8 mouse cellular contexts compared by ENCODE assay signal in the genomic region with DNA sequence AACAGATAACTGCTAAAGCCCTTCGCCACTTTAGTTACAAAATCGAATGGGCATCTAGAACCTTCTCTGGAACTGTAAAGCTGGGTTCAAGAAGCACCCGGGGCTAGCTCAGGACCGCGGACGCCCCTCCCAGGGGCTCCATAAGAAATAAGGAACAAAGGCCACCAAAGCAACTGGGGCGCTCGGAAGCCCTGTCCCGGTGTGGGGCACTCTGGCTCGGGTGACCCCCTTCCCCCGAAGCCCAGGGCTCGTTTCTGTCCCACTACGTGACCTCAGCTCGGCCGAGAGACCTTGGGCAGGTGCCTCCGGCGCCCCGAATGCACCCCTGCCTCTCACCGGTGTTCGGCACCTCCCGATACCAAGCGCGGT. TPM values are rescaled to one million over a fixed set of nuclear protein-coding genes. Genes with fewer than 3 reads are reported as not detected.
DNase-seq lines count a peak whose midpoint lies in the region; ATAC-seq and TF ChIP-seq lines count a peak whose summit lies in the region.

No protein-coding gene starts in this region.

- TF ChIP-seq EP300 in MEL (IDR thresholded peaks at IDR 0.05; ENCODE audit: low read depth in 1 of 2, low read length in 2 of 2), result no peak

- H3K79me2 ChIP-seq in MEL (ENCODE audit: control insufficient read depth, insufficient read depth, low read length, poor library complexity), result peaks cover 25% of the 10 kb centered on the region

- no peak for DNase-seq in heart, adult 9 months (ENCODE audit: low spot score in 2 of 2)
- no peak for DNase-seq in MEL (ENCODE audit: low read depth, low spot score)
- no peak for DNase-seq in hindbrain, embryonic 10.5 days (ENCODE audit: low spot score)
- DNase-seq in midbrain, embryonic 10.5 days (ENCODE audit: low spot score), result no peak
- no peak for DNase-seq in thymus, postnatal 25 days
- DNase-seq in gastrocnemius, postnatal 10 days, result no peak
- DNase-seq in kidney, postnatal 4 days, result no peak

- H3K27me3 ChIP-seq in heart, embryonic 13.5 days (replicated peaks), result no peaks in the 10 kb centered on the region
- H3K27me3 ChIP-seq in MEL (ENCODE audit: control insufficient read depth in 1 of 2, insufficient read depth in 2 of 2, low read length in 2 of 2), result no peaks in the 10 kb centered on the region
- H3K27me3 ChIP-seq in hindbrain, embryonic 10.5 days (ENCODE audit: insufficient read depth, poor library complexity, severe bottlenecking), result no peaks in the 10 kb centered on the region
- no peaks in the 10 kb centered on the region for H3K27me3 ChIP-seq in midbrain, embryonic 10.5 days (ENCODE audit: low read depth, poor library complexity, severe bottlenecking)

- peak overlapping the region; percentile 99 for H3K9ac ChIP-seq in heart, embryonic 13.5 days
- H3K9ac ChIP-seq in MEL (ENCODE audit: control insufficient read depth, low read depth, low read length, poor library complexity, severe bottlenecking), result peak overlapping the region; percentile 88

- no peaks in the 10 kb centered on the region for H3K9me3 ChIP-seq in heart, embryonic 13.5 days
- H3K9me3 ChIP-seq in MEL (replicated peaks; ENCODE audit: insufficient read depth, low read length), result no peaks in the 10 kb centered on the region
- no peaks in the 10 kb centered on the region for H3K9me3 ChIP-seq in hindbrain, embryonic 10.5 days
- no peaks in the 10 kb centered on the region for H3K9me3 ChIP-seq in midbrain, embryonic 10.5 days (replicated peaks)

- TF ChIP-seq RAD21 in MEL (IDR thresholded peaks at IDR 0.05; ENCODE audit: low read depth, low read length), result no peak

- ATAC-seq in heart, embryonic 13.5 days (ENCODE audit: extremely low read depth, insufficient number of reproducible peaks, low FRiP score, low TSS enrichment), result peak; percentile 19

- no peak for TF ChIP-seq POLR2A in MEL (IDR thresholded peaks at IDR 0.05; ENCODE audit: control insufficient read depth in 1 of 2, insufficient read depth in 1 of 2, low read depth in 1 of 2, low read length in 2 of 2, poor library complexity in 1 of 2)

- peak overlapping the region; percentile 94 for H3K27ac ChIP-seq in heart, embryonic 13.5 days (replicated peaks)
- peak overlapping the region; percentile 57 for H3K27ac ChIP-seq in MEL (ENCODE audit: control insufficient read depth, low read depth, low read length)
- peak overlapping the region; percentile 96 for H3K27ac ChIP-seq in hindbrain, embryonic 10.5 days
- H3K27ac ChIP-seq in midbrain, embryonic 10.5 days (replicated peaks), result peak overlapping the region; percentile 97

- peaks cover 27% of the 10 kb centered on the region for H3K36me3 ChIP-seq in heart, embryonic 13.5 days
- H3K36me3 ChIP-seq in MEL (ENCODE audit: control insufficient read depth in 1 of 2, insufficient read depth in 2 of 2, low read length in 2 of 2), result peaks cover 0 to 23% of the 10 kb centered on the region in 2 experiments; a peak in 2 of 4 replicates
- H3K36me3 ChIP-seq in hindbrain, embryonic 10.5 days, result peaks cover 30% of the 10 kb centered on the region
- peaks cover 25% of the 10 kb centered on the region for H3K36me3 ChIP-seq in midbrain, embryonic 10.5 days

- peak overlapping the region; percentile 90 for H3K4me2 ChIP-seq in heart, embryonic 13.5 days

- WGBS in heart, embryonic 13.5 days, result 1% methylated on average over 23 of the region's 23 CpGs
- WGBS in hindbrain, embryonic 10.5 days, result under 1% methylated on average over 23 of the region's 23 CpGs
- WGBS in midbrain, embryonic 10.5 days, result under 1% methylated on average over 23 of the region's 23 CpGs

- H3K4me1 ChIP-seq in heart, embryonic 13.5 days, result peaks cover 41% of the 10 kb centered on the region
- H3K4me1 ChIP-seq in MEL (ENCODE audit: control insufficient read depth in 1 of 2, insufficient read depth in 2 of 2, low read length in 2 of 2), result peaks cover 9 to 25% of the 10 kb centered on the region in 2 experiments
- peaks cover 31% of the 10 kb centered on the region for H3K4me1 ChIP-seq in hindbrain, embryonic 10.5 days (replicated peaks)
- H3K4me1 ChIP-seq in midbrain, embryonic 10.5 days, result peaks cover 27% of the 10 kb centered on the region

- no peak for TF ChIP-seq CTCF in MEL (IDR thresholded peaks at IDR 0.05 in 2 of 3, conservative IDR thresholded peaks at IDR 0.05 in 1 of 3; ENCODE audit: control insufficient read depth in 1 of 3, insufficient read depth in 1 of 3, low read depth in 2 of 3, low read length in 3 of 3, poor library complexity in 1 of 3, severe bottlenecking in 1 of 3)

- H3K4me3 ChIP-seq in heart, embryonic 13.5 days, result peak overlapping the region; percentile 92
- H3K4me3 ChIP-seq in MEL (ENCODE audit: control insufficient read depth in 1 of 2, insufficient read depth in 1 of 2, low read depth in 2 of 2, low read length in 2 of 2), result peak overlapping the region; percentile 84
- peak overlapping the region; percentile 88 for H3K4me3 ChIP-seq in hindbrain, embryonic 10.5 days
- H3K4me3 ChIP-seq in midbrain, embryonic 10.5 days, result peak overlapping the region; percentile 98

TF ChIP-seq in MEL, 35 proteins besides CTCF, POLR2A, EP300 and RAD21:
- TF ChIP-seq MXI1 (IDR thresholded peaks at IDR 0.05; ENCODE audit: low read depth, low read length) (no peak), UBTF (IDR thresholded peaks at IDR 0.05; ENCODE audit: borderline replicate concordance, insufficient read depth, low read depth, low read length) (0 out of 2 replicates have a peak, but pooled peaks have one; percentile 10)

RNA-seq across cellular contexts. Expression of a gene that starts 0.4 kb away (rescaled TPM):
- polyA plus RNA-seq in heart, embryonic 13.5 days (2015; fragmentation: Nextera tagmentation; extraction: Ambion mirVana), result 473 and 541 TPM in 2 replicates
- 377 and 417 TPM in 2 replicates for total RNA-seq in MEL (2012; rRNA removed)
- 100 to 1,000 TPM in 1 of 2 experiments, not detected in 1; 235 TPM for polyA plus RNA-seq in MEL (2012; ENCODE audit: insufficient read depth in 1 of 2, insufficient read length in 2 of 2, low read depth in 1 of 2, low replicate concordance in 2 of 2, missing spikeins in 1 of 2)
- 267 and 273 TPM in 2 replicates for polyA plus RNA-seq in hindbrain, embryonic 10.5 days (2016; fragmentation: Nextera tagmentation; extraction: Ambion mirVana)
- polyA plus RNA-seq in midbrain, embryonic 10.5 days (2016; fragmentation: Nextera tagmentation; extraction: Ambion mirVana), result 258 and 270 TPM in 2 replicates
- total RNA-seq in gastrocnemius, postnatal 10 days (2021), result 100 to 1,000 TPM; 362 to 411 TPM

RNA-seq across cellular contexts. Expression of a gene that starts 15.0 kb away (rescaled TPM):
- polyA plus RNA-seq in heart, embryonic 13.5 days (2015; fragmentation: Nextera tagmentation; extraction: Ambion mirVana), result 334 and 366 TPM in 2 replicates
- 111 and 132 TPM in 2 replicates for total RNA-seq in MEL (2012; rRNA removed)
- polyA plus RNA-seq in MEL (2012; ENCODE audit: insufficient read depth in 1 of 2, insufficient read length in 2 of 2, low read depth in 1 of 2, low replicate concordance in 2 of 2, missing spikeins in 1 of 2), result 100 to 1,000 TPM in 1 of 2 experiments, not detected in 1; 159 TPM
- 269 and 314 TPM in 2 replicates for polyA plus RNA-seq in hindbrain, embryonic 10.5 days (2016; fragmentation: Nextera tagmentation; extraction: Ambion mirVana)
- polyA plus RNA-seq in midbrain, embryonic 10.5 days (2016; fragmentation: Nextera tagmentation; extraction: Ambion mirVana), result 253 and 265 TPM in 2 replicates
- 100 to 1,000 TPM; 143 to 156 TPM for total RNA-seq in gastrocnemius, postnatal 10 days (2021)

RNA-seq across cellular contexts. Expression of a gene that starts 15.0 kb away (rescaled TPM):
- polyA plus RNA-seq in heart, embryonic 13.5 days (2015; fragmentation: Nextera tagmentation; extraction: Ambion mirVana), result 9.2 TPM in 2 replicates
- 25.1 and 34.9 TPM in 2 replicates for total RNA-seq in MEL (2012; rRNA removed)
- 10 to 100 TPM in 1 of 2 experiments, not detected in 1; 39.3 TPM for polyA plus RNA-seq in MEL (2012; ENCODE audit: insufficient read depth in 1 of 2, insufficient read length in 2 of 2, low read depth in 1 of 2, low replicate concordance in 2 of 2, missing spikeins in 1 of 2)
- 4.8 TPM in 2 replicates for polyA plus RNA-seq in hindbrain, embryonic 10.5 days (2016; fragmentation: Nextera tagmentation; extraction: Ambion mirVana)
- polyA plus RNA-seq in midbrain, embryonic 10.5 days (2016; fragmentation: Nextera tagmentation; extraction: Ambion mirVana), result 4.2 and 5.4 TPM in 2 replicates
- 1 to 10 TPM; 3.0 to 4.9 TPM for total RNA-seq in gastrocnemius, postnatal 10 days (2021)

RNA-seq across cellular contexts. Expression of a gene that starts 15.0 kb away (rescaled TPM):
- 42.2 and 44.7 TPM in 2 replicates for polyA plus RNA-seq in heart, embryonic 13.5 days (2015; fragmentation: Nextera tagmentation; extraction: Ambion mirVana)
- total RNA-seq in MEL (2012; rRNA removed), result 23.9 and 26.4 TPM in 2 replicates
- polyA plus RNA-seq in MEL (2012; ENCODE audit: insufficient read depth in 1 of 2, insufficient read length in 2 of 2, low read depth in 1 of 2, low replicate concordance in 2 of 2, missing spikeins in 1 of 2), result 10 to 100 TPM in 1 of 2 experiments, not detected in 1; 59.5 TPM
- polyA plus RNA-seq in hindbrain, embryonic 10.5 days (2016; fragmentation: Nextera tagmentation; extraction: Ambion mirVana), result 20.9 and 24.9 TPM in 2 replicates
- 22.4 and 27.2 TPM in 2 replicates for polyA plus RNA-seq in midbrain, embryonic 10.5 days (2016; fragmentation: Nextera tagmentation; extraction: Ambion mirVana)
- total RNA-seq in gastrocnemius, postnatal 10 days (2021), result 10 to 100 TPM; 24.6 to 27.3 TPM

RNA-seq across cellular contexts. Expression of a gene that starts 26.3 kb away (rescaled TPM):
- polyA plus RNA-seq in heart, embryonic 13.5 days (2015; fragmentation: Nextera tagmentation; extraction: Ambion mirVana), result 9.0 and 12.4 TPM in 2 replicates
- total RNA-seq in MEL (2012; rRNA removed), result not detected in 2 replicates
- under 1 TPM in 1 of 2 experiments, not detected in 1; 0.10 TPM for polyA plus RNA-seq in MEL (2012; ENCODE audit: insufficient read depth in 1 of 2, insufficient read length in 2 of 2, low read depth in 1 of 2, low replicate concordance in 2 of 2, missing spikeins in 1 of 2)
- 2.5 and 3.0 TPM in 2 replicates for polyA plus RNA-seq in hindbrain, embryonic 10.5 days (2016; fragmentation: Nextera tagmentation; extraction: Ambion mirVana)
- polyA plus RNA-seq in midbrain, embryonic 10.5 days (2016; fragmentation: Nextera tagmentation; extraction: Ambion mirVana), result 2.8 and 4.5 TPM in 2 replicates
- total RNA-seq in gastrocnemius, postnatal 10 days (2021), result 10 to 100 TPM; 10.8 to 14.5 TPM
